Mouse (Mus musculus) urinary bladder, postnatal 25 days (tissue): Measurements from ENCODE around the gene Nemp1.

Source experiments
- DNase-seq: peaks from one replicate; pipeline ENCODE4 v3.0.0; 2022; ENCODE audit warnings: low spot score

The Nemp1 gene

DNA sequence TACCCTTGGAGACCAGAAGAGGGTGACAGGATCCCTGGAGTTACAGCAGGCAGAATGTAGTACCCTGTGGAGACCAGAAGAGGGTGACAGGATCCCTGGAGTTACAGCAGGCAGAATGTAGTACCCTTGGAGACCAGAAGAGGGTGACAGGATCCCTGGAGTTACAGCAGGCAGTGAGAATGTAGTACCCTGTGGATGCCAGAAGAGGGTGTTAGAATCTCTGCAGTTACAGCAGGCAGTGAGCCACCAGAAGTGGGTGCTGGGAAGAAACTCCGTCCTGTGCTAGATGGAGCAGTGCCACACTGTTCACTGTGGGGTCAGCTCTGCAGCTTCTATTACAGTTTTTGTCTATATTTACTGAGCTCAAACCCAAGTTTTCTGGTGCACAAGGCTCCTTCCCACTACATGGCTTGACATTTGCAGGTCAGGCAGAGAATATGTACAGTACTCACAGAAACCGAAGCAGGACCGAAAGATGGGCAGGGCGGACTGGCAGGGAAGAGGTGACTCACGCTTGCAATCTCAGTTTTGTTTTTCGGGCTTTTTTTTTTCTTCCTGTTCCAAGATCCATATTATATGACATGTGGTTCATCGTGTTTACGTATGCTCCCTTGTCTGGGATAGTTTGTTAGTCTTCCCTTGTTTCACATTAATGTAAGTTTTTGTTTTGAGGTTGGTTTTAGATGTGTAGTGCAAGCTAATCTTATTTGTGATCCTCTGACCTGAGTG lies 8.3 kb downstream of the Nemp1 start:
- peak; percentile 73 for DNase-seq

DNA sequence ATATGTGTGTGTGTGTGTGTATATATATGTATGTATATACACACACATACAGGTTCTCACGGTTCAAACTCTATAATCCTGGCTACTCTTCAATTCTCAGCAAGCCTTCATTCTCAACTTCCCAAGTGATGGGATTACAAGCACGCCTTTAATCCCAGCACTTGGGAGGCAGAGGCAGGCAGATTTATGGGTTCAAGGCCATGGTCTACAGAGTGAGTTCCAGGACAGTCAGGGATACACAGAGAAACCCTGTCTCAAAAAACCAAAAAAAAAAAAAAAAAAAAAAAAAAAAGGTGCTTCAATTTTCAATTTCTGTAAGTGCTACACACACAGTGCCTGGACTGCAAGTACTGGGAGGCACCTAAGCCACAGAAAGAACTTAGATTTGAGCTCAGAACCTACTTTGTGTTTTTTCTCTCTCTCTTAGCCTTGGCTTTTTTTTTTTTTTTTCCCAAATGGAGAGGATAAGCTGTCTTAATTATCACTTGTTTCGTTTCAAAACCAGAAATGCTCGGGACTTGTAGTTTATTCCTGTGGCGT lies 9.2 kb downstream of the Nemp1 start:
- DNase-seq = no peak

- peak; percentile 79 for DNase-seq
These were observed 10.2 kb downstream of the Nemp1 start for GRCm38 (mm10) chr10:127676691-127677548.

DNA sequence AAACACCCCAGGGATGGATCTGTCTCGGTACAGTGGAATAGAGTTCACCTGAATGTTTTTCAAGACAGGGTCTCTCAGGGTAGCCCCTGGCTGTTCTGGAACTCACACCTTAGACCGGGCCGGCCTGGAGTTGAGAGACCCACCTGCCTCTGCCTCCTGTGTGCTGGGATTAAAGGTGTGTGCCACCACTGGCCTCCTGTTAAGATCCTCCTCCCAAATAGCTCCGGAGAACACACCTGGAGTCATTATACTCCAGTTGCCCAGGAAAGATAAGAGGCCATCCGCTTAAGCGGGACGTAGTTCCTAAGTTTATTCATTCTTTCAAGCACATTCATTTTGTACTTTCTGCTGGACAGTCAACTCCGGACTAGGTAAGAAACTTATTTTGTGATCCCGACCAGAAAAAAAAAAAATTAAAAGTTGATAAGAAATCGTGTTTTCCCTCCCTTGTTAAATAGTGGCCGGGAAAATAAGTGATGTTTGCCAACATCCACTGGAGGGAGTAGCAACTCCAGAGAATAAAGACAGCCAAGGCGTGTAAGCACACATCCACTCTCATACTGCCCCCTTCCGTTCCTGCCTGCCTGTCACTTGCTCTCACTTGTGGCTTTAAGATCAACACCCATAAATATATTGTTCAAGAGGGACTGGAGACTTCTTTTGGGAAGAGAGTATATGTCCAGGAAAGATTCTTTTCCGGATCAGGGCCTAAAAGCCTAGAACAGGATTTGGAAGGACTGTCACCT lies 11.1 kb downstream of the Nemp1 start:
- DNase-seq = no peak

DNA sequence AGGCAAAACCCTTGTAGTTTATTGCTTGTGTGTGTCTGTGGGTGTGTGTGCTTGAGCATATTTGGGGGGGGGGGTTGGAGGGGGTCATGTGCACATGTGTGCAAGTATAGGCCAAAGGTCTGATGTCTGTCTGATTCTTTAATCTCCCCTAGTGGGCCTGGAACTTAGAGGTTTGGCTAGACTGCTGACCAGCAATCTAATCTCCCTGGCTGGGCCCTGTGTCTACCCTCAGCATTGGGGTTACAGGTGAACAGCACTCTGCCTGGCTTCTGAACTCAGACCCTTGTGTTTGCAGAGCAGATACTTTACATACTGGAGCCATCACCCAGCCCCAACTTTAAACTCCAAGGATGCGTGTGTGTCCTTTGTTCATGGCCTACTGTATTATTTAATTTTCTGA lies 12.5 kb downstream of the Nemp1 start:
- DNase-seq = no peak

DNA sequence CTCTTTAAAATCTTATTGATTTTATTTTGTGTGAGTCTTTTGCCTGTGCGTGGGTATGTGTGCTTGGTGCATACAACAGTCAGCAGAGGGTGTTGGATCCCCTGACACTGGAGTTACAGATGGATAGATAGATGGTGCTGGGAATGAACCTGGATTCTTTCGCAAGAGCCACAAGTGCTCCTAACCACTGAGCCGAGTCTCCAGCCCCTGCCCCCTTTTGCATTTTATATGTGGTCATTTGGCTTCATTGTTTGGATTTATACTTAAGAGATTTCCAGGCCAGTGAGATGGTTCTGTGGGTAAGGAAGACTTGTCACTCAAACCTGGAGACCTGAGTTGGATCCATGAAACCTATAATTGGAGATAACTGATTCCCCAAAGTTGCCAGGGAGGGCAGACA lies 13.2 kb downstream of the Nemp1 start:
- no peak for DNase-seq

DNA sequence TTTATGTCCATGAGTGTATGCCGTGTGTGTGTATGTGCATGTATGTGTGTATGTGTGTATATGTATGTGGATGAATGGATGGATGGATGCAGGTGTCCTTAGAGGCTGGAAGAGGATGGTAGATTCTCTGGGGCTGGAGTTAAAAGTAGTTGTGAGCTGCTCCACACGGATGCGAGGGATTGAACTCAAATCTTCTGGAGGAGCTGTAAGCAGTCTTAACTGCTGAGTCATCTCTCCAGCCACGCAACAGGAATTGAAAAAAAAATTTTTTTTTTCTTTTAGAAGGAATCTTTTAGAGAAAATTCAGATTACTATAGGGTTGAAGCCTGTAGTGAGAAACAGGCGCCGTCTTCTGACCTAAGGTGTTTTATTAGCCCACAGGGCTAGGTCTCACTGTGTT lies 16.2 kb downstream of the Nemp1 start:
- no peak for DNase-seq

DNA sequence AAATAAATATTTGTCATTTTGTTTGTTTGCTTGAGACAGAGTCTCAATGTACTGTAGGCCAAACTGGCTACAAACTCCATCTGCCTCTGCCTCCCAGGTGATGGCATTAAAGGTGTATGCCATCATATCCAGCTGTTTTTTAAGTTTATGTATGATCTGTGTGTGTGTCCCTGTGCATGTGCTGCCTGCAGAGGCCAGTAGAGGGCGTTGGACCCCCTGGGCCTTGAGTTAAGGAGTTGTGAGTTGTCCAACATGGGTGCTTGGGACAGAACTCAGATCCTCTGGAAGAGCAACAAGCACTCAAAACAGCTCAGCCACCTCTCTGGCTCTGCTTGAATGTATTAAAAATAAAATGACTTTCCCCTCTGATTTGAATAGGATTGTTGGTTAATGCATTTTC lies 24.4 kb downstream of the Nemp1 start:
- no peak for DNase-seq

DNA sequence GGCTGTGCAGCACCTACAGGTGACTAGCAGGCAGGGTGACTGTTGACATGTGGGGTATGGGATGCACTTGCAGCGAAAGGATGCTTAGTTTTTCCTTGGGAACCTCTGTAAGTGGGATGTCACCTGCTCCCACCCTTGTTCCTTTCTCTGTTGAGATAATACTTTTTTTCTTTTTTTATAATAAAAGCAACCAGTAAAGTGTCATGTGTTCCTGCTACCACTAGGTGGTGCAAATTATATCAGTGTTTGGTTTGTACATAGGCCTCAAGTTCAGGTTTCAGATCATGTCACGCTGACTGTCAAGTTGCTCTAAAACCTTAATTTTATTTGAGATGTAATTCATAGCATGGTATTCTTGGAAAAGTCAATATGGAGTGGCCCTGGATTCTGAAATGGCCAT lies 27.9 kb downstream of the Nemp1 start:
- no peak for DNase-seq

DNA sequence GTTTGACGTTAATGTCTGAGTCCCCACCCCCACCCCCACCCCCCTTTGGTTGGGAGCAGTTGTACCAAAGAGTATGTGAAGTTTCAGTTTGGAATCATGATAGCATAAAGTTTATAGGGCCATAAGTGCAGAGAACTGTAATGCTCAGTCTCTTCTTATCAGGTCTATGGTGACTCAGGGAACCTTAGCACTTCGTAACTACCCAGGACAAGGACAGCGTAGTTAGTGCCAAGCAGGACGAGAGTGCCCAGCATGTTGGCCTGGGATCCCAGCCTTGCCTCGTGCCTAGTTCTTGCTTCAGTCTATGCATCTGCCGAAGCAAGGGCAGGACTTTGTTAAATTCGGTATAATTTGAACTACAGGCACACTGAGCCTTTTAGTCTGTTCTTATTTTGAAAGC lies 29.1 kb downstream of the Nemp1 start:
- no peak for DNase-seq

GRCm38 (mm10) chr10:127698966-127699365 lies 32.3 kb downstream of the Nemp1 start:
- no peak for DNase-seq

GRCm38 (mm10) chr10:127703299-127703698 lies 36.6 kb downstream of the Nemp1 start:
- no peak for DNase-seq

- DNase-seq = no peak
These were observed 37.6 kb downstream of the Nemp1 start for GRCm38 (mm10) chr10:127704293-127704692.

DNA sequence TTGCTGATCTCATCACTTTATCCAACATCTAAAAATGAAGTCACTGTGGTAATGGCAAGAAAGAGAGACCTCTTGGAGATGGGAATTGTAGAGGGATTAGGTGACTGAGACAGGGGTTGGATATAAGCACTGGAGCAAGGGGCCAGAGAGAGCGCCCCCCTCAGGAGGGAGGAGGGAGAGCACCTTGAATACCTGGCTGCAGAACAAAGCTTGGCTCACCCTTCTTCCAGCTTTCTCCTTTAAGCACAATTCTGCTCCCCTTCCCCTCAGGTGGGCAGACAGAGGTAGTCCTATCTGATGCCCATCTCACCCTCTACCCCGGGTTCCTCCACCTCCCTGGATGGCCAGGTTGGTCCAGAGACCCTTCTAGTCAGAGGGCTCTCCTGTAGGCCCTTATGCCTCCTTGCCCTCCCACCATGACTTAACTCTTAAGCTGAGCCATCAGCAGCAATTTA lies 38.1 kb downstream of the Nemp1 start, which contains the start of gene Myo1a:
Myo1a (plus strand) TSS at position 405 of the 455 bp plus-strand sequence.
- no peak for DNase-seq

- no peak for DNase-seq
These were observed 39.1 kb downstream of the Nemp1 start for GRCm38 (mm10) chr10:127705783-127706182.

DNA sequence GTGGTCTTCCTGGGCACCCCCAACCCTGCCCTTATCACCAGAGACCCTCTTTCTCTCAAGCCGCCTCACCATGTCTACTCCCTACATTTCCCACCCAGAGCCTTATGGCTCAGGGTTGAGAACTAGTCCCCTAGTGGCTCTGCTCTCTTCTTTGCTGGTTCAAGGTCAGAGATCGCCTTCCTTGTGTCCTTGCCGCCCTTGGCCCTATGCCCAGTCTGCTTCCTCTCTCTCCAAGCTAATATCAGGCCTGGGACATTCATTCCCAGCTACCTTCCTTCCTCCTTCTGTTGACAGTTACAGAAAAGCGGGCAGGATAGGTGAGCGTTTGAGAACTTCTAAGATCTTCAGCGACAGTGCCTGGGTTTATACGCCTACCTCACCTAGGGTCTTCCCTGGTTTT lies 41.0 kb downstream of the Nemp1 start:
- no peak for DNase-seq

- no peak for DNase-seq
These were observed 42.2 kb downstream of the Nemp1 start for GRCm38 (mm10) chr10:127708850-127709370.

DNA sequence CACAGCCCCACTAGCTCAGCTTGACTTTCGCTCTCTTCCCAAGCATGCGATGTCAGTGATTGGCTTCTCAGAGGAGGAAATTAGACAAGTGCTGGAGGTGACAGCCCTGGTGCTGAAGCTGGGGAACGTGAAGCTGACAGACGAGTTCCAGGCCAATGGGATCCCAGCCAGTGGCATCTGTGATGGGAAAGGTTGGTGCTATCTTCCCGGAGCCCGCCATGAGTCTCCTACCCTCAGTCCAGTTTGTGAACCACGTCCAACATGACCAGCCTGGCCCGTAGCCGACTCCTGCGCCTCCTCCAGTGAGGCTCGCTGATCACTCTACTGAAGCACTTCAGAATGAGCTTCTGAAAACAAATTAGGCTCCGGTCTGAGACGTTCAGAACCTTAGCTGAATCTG lies 43.6 kb downstream of the Nemp1 start:
- no peak for DNase-seq

GRCm38 (mm10) chr10:127712736-127713135 lies 46.0 kb downstream of the Nemp1 start:
- DNase-seq = no peak

- DNase-seq = no peak
These were observed 55.1 kb downstream of the Nemp1 start for GRCm38 (mm10) chr10:127721671-127722418.

GRCm38 (mm10) chr10:127724178-127724577 lies 57.5 kb downstream of the Nemp1 start, which contains the start of gene Tac2:
Gene Tac2, plus strand, starts transcription at chr10:127724478.
- no peak for DNase-seq
